Mouse (Mus musculus) cortical plate, adult 2 months (tissue): ENCODE measurements around the gene Glis3.

Experiments used
- CTCF ChIP-seq: fragments of 200-500 bp; IDR thresholded peaks from 2 replicates; pipeline ENCODE4 v1.5.1; 2011; ENCODE audit warnings: mild to moderate bottlenecking, control low read depth, low read length; ENCODE audit not compliant: insufficient read depth; ENCODE audit errors: extremely low read depth
- POLR2A ChIP-seq: fragments of 200-500 bp; IDR thresholded peaks from 2 replicates; pipeline ENCODE4 v1.6.1; 2011; ENCODE audit warnings: mild to moderate bottlenecking, low read length, control low read depth; ENCODE audit not compliant: insufficient read depth; ENCODE audit errors: extremely low read depth

GRCm38 (mm10) chr19:28525331-28525730, 154.5 kb downstream of the Glis3 start:
- TF ChIP-seq CTCF (no peak), POLR2A (no peak)
